Mouse (Mus musculus) macrophage (primary cell): Measurements from ENCODE around the gene Rab11fip3. TPM values are rescaled to one million over a fixed set of nuclear protein-coding genes. Genes with fewer than 3 reads are reported as not detected.

Experiments
- H3K27ac ChIP-seq: fragments of 350-480 bp; formaldehyde crosslinking; 2 replicates; pipeline ENCODE4 v1.9.0; 2021
- H3K36me3 ChIP-seq: fragments of 350-480 bp; formaldehyde crosslinking; 2 replicates; pipeline ENCODE4 v1.9.0; 2021; ENCODE audit errors: inconsistent target
- H3K4me3 ChIP-seq: fragments of 350-480 bp; formaldehyde crosslinking; 2 replicates; pipeline ENCODE4 v1.9.0; 2021; ENCODE audit errors: inconsistent target
- H3K79me2 ChIP-seq: fragments of 350-480 bp; formaldehyde crosslinking; 2 replicates; pipeline ENCODE4 v1.9.0; 2021; ENCODE audit errors: inconsistent target
- WGBS: methylation state at CpG from one replicate; pipeline ENCODE4 v1.1.7; 2026; ENCODE audit warnings: inconsistent platforms; ENCODE audit not compliant: missing documents; 5-methylcytosine and 5-hydroxymethylcytosine counted together
- polyA plus RNA-seq: library from polyadenylated mRNA; stranded (reverse); fragments of 250-400 nt; gene quantifications from 3 replicates; pipeline ENCODE4 v1.2.4, GENCODE M21; 2018; ENCODE audit warnings: inconsistent platforms

Gene Rab11fip3
- polyA plus RNA-seq, 1 experiment from 2014 or later: 7.6 TPM

GRCm38 (mm10) chr17:26031583-26031982 lies 37.8 kb downstream of the Rab11fip3 start:
- Histone ChIP-seq H3K36me3 (no peaks in the 10 kb centered on the region), H3K27ac (no peak overlapping the region), H3K79me2 (no peaks in the 10 kb centered on the region), H3K4me3 (no peak overlapping the region)
- 93% methylated on average over 5 of the region's 5 CpGs for WGBS

GRCm38 (mm10) chr17:26028261-26028660 lies 41.1 kb downstream of the Rab11fip3 start:
- 89% methylated on average over 4 of the region's 4 CpGs for WGBS
- Histone ChIP-seq H3K36me3 (no peaks in the 10 kb centered on the region), H3K79me2 (no peaks in the 10 kb centered on the region), H3K4me3 (no peak overlapping the region), H3K27ac (no peak overlapping the region)

GRCm38 (mm10) chr17:26024674-26025073 lies 44.7 kb downstream of the Rab11fip3 start:
- no peaks in the 10 kb centered on the region for H3K36me3 ChIP-seq
- WGBS: 96% methylated on average over 9 of the region's 9 CpGs
- H3K27ac ChIP-seq: no peak overlapping the region
- H3K4me3 ChIP-seq: no peak overlapping the region
- H3K79me2 ChIP-seq: no peaks in the 10 kb centered on the region

GRCm38 (mm10) chr17:26023966-26024365 lies 45.4 kb downstream of the Rab11fip3 start:
- no peaks in the 10 kb centered on the region for H3K36me3 ChIP-seq
- H3K79me2 ChIP-seq: no peaks in the 10 kb centered on the region
- H3K4me3 ChIP-seq: no peak overlapping the region
- WGBS: 91% methylated on average over 8 of the region's 8 CpGs
- H3K27ac ChIP-seq: no peak overlapping the region

GRCm38 (mm10) chr17:26023181-26023580 lies 46.2 kb downstream of the Rab11fip3 start:
- H3K4me3 ChIP-seq: no peak overlapping the region
- no peaks in the 10 kb centered on the region for H3K36me3 ChIP-seq
- H3K27ac ChIP-seq: no peak overlapping the region
- 95% methylated on average over 5 of the region's 5 CpGs for WGBS
- no peaks in the 10 kb centered on the region for H3K79me2 ChIP-seq

- 93% methylated on average over 9 of the region's 9 CpGs for WGBS
- no peak overlapping the region for H3K27ac ChIP-seq
Measured at GRCm38 (mm10) chr17:26021728-26022341, 47.5 kb downstream of the Rab11fip3 start.

GRCm38 (mm10) chr17:26020848-26021347 lies 48.5 kb downstream of the Rab11fip3 start:
- H3K27ac ChIP-seq: no peak overlapping the region
- H3K4me3 ChIP-seq: no peak overlapping the region
- 83% methylated on average over 7 of the region's 7 CpGs for WGBS
- no peaks in the 10 kb centered on the region for H3K79me2 ChIP-seq
- no peaks in the 10 kb centered on the region for H3K36me3 ChIP-seq

More at GRCm38 (mm10) chr17:26021728-26022341, 47.5 kb downstream of the Rab11fip3 start:
- no peaks in the 10 kb centered on the region for H3K36me3 ChIP-seq
- no peaks in the 10 kb centered on the region for H3K79me2 ChIP-seq
- no peak overlapping the region for H3K4me3 ChIP-seq

GRCm38 (mm10) chr17:26018388-26018787 lies 51.0 kb downstream of the Rab11fip3 start:
- no peaks in the 10 kb centered on the region for H3K36me3 ChIP-seq
- no peak overlapping the region for H3K27ac ChIP-seq
- 93% methylated on average over 3 of the region's 3 CpGs for WGBS
- no peak overlapping the region for H3K4me3 ChIP-seq
- H3K79me2 ChIP-seq: no peaks in the 10 kb centered on the region

- H3K36me3 ChIP-seq: no peaks in the 10 kb centered on the region
- no peak overlapping the region for H3K4me3 ChIP-seq
- WGBS: 91% methylated on average over 5 of the region's 5 CpGs
- H3K79me2 ChIP-seq: no peaks in the 10 kb centered on the region
- no peak overlapping the region for H3K27ac ChIP-seq
Measured at GRCm38 (mm10) chr17:26017949-26018348, 51.4 kb downstream of the Rab11fip3 start.

- 83% methylated on average over 3 of the region's 3 CpGs for WGBS
- Histone ChIP-seq H3K27ac (no peak overlapping the region), H3K36me3 (no peaks in the 10 kb centered on the region), H3K79me2 (no peaks in the 10 kb centered on the region), H3K4me3 (no peak overlapping the region)
Measured at GRCm38 (mm10) chr17:26017021-26017420, 52.3 kb downstream of the Rab11fip3 start.

- WGBS: 91% methylated on average over 10 of the region's 10 CpGs
- H3K79me2 ChIP-seq: no peaks in the 10 kb centered on the region
Measured at GRCm38 (mm10) chr17:26013711-26014110, 55.6 kb downstream of the Rab11fip3 start.

GRCm38 (mm10) chr17:26011841-26012460 lies 57.4 kb downstream of the Rab11fip3 start:
- Histone ChIP-seq H3K79me2 (no peaks in the 10 kb centered on the region), H3K27ac (no peak overlapping the region), H3K36me3 (no peaks in the 10 kb centered on the region), H3K4me3 (no peak overlapping the region)
- WGBS: 19% methylated on average over 15 of the region's 15 CpGs

More at GRCm38 (mm10) chr17:26013711-26014110, 55.6 kb downstream of the Rab11fip3 start:
- no peaks in the 10 kb centered on the region for H3K36me3 ChIP-seq
- no peak overlapping the region for H3K27ac ChIP-seq
- H3K4me3 ChIP-seq: no peak overlapping the region

- H3K36me3 ChIP-seq: no peaks in the 10 kb centered on the region
Measured at GRCm38 (mm10) chr17:26009540-26009939, 59.8 kb downstream of the Rab11fip3 start.

GRCm38 (mm10) chr17:26008787-26009186 lies 60.6 kb downstream of the Rab11fip3 start:
- Histone ChIP-seq H3K4me3 (no peak overlapping the region), H3K36me3 (no peaks in the 10 kb centered on the region), H3K27ac (no peak overlapping the region), H3K79me2 (no peaks in the 10 kb centered on the region)
- WGBS: 55% methylated on average over 7 of the region's 7 CpGs

More at GRCm38 (mm10) chr17:26009540-26009939, 59.8 kb downstream of the Rab11fip3 start:
- WGBS: 21% methylated on average over 4 of the region's 4 CpGs
- Histone ChIP-seq H3K79me2 (no peaks in the 10 kb centered on the region), H3K27ac (no peak overlapping the region), H3K4me3 (no peak overlapping the region)

- no peaks in the 10 kb centered on the region for H3K36me3 ChIP-seq
- H3K79me2 ChIP-seq: no peaks in the 10 kb centered on the region
- H3K27ac ChIP-seq: no peak overlapping the region
- H3K4me3 ChIP-seq: no peak overlapping the region
Measured at GRCm38 (mm10) chr17:26008331-26008730, 61.0 kb downstream of the Rab11fip3 start.
